Mouse (Mus musculus): ENCODE data around the gene Ptprd.

DNA sequence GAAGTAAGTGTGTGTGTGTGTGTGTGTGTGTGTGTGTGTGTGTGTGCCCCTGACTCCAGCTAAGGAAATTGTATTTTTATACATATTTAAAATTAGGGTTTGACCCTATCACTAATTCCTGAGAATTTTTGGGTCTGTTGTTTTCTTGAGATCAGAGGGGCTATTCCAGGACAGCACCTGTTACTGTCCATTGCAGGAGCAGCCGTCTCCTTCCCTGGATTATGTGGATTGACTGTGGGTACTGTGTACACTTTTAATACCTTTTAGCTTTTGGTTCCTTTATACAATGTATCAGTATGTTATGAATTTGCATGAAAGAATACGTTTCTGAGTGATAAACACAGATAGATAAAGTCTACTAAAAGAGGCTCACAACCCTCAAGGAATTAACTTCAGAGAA lies 1670.0 kb downstream of the Ptprd start:
- TF ChIP-seq POLR2A (IDR thresholded peaks at IDR 0.05; ENCODE audit: insufficient read depth, low read depth, low read length) (no peak), CTCF (IDR thresholded peaks at IDR 0.05; ENCODE audit: insufficient read depth, low read depth, low read length) (no peak)

Measured in olfactory bulb, adult 2 months (tissue).